Mouse (Mus musculus): Measurements from ENCODE around the gene Zglp1. TPM values are rescaled to one million over a fixed set of nuclear protein-coding genes. Genes with fewer than 3 reads are reported as not detected.

Gene Zglp1
- total and polyA plus RNA-seq, 3 experiments = 1.1 to 8.0 TPM; not detected in 1

- no peak for TF ChIP-seq NRF1 (IDR thresholded peaks at IDR 0.05; ENCODE audit: insufficient read depth, low read depth, low read length, poor library complexity, severe bottlenecking)
- no peak for TF ChIP-seq MYB (IDR thresholded peaks at IDR 0.05; ENCODE audit: low read depth, low read length)
- TF ChIP-seq ZMIZ1 (IDR thresholded peaks at IDR 0.05; ENCODE audit: low read depth, low read length) = no peak
Measured at GRCm38 (mm10) chr9:21022288-21022687, 44.6 kb downstream of the Zglp1 start (continued).

GRCm38 (mm10) chr9:21021363-21021762 is 45.5 kb downstream of the Zglp1 start:
- Histone ChIP-seq H3K27me3 (ENCODE audit: control insufficient read depth in 1 of 2, insufficient read depth in 2 of 2, low read length in 2 of 2) (no peaks in the 10 kb centered on the region), H3K79me2 (ENCODE audit: control insufficient read depth, insufficient read depth, low read length, poor library complexity) (peaks cover 8% of the 10 kb centered on the region), H3K4me1 (ENCODE audit: control insufficient read depth in 1 of 2, insufficient read depth in 2 of 2, low read length in 2 of 2) (peaks cover 11 to 22% of the 10 kb centered on the region in 2 experiments), H3K9ac (ENCODE audit: control insufficient read depth, low read depth, low read length, poor library complexity, severe bottlenecking) (no peak overlapping the region), H3K27ac (ENCODE audit: control insufficient read depth, low read depth, low read length) (no peak overlapping the region), H3K36me3 (ENCODE audit: control insufficient read depth in 1 of 2, insufficient read depth in 2 of 2, low read length in 2 of 2) (peaks cover 0 to 17% of the 10 kb centered on the region in 2 experiments; a peak in 2 of 4 replicates), H3K9me3 (replicated peaks; ENCODE audit: insufficient read depth, low read length) (no peaks in the 10 kb centered on the region), H3K4me3 (ENCODE audit: control insufficient read depth in 1 of 2, insufficient read depth in 1 of 2, low read depth in 2 of 2, low read length in 2 of 2) (no peak overlapping the region)
- DNase-seq (ENCODE audit: low read depth, low spot score) = no peak
- TF ChIP-seq KAT2A (conservative IDR thresholded peaks at IDR 0.05; ENCODE audit: low read depth, low read length) = no peak

- no peak for DNase-seq (ENCODE audit: low read depth, low spot score)
- H3K9me3 ChIP-seq (replicated peaks; ENCODE audit: insufficient read depth, low read length) = no peaks in the 10 kb centered on the region
- H3K36me3 ChIP-seq (ENCODE audit: control insufficient read depth in 1 of 2, insufficient read depth in 2 of 2, low read length in 2 of 2) = peaks cover 0 to 24% of the 10 kb centered on the region in 2 experiments; a peak in 2 of 4 replicates
- TF ChIP-seq CHD1 (IDR thresholded peaks at IDR 0.05; ENCODE audit: low read depth, low read length) (no peak), POLR2AphosphoS5 (IDR thresholded peaks at IDR 0.05; ENCODE audit: borderline replicate concordance, low read depth, low read length) (no peak), ELF1 (IDR thresholded peaks at IDR 0.05; ENCODE audit: low read depth, low read length) (no peak), RAD21 (IDR thresholded peaks at IDR 0.05; ENCODE audit: low read depth, low read length) (no peak), NELFE (IDR thresholded peaks at IDR 0.05; ENCODE audit: low read depth, low read length) (no peak), BHLHE40 (IDR thresholded peaks at IDR 0.05; ENCODE audit: borderline replicate concordance, low read depth, low read length) (no peak)
- no peak overlapping the region for H3K4me3 ChIP-seq (ENCODE audit: control insufficient read depth in 1 of 2, insufficient read depth in 1 of 2, low read depth in 2 of 2, low read length in 2 of 2)
- peaks cover 11% of the 10 kb centered on the region for H3K79me2 ChIP-seq (ENCODE audit: control insufficient read depth, insufficient read depth, low read length, poor library complexity)
- H3K27me3 ChIP-seq (ENCODE audit: control insufficient read depth in 1 of 2, insufficient read depth in 2 of 2, low read length in 2 of 2) = no peaks in the 10 kb centered on the region
- peaks cover 11 to 35% of the 10 kb centered on the region in 2 experiments for H3K4me1 ChIP-seq (ENCODE audit: control insufficient read depth in 1 of 2, insufficient read depth in 2 of 2, low read length in 2 of 2)
- H3K9ac ChIP-seq (ENCODE audit: control insufficient read depth, low read depth, low read length, poor library complexity, severe bottlenecking) = no peak overlapping the region
- H3K27ac ChIP-seq (ENCODE audit: control insufficient read depth, low read depth, low read length) = no peak overlapping the region
Measured at GRCm38 (mm10) chr9:21018600-21018999, 48.3 kb downstream of the Zglp1 start.

GRCm38 (mm10) chr9:21017177-21017575 is 49.7 kb downstream of the Zglp1 start:
- H3K4me1 ChIP-seq (ENCODE audit: control insufficient read depth in 1 of 2, insufficient read depth in 2 of 2, low read length in 2 of 2) = peaks cover 14 to 43% of the 10 kb centered on the region in 2 experiments
- H3K36me3 ChIP-seq (ENCODE audit: control insufficient read depth in 1 of 2, insufficient read depth in 2 of 2, low read length in 2 of 2) = peaks cover 0 to 29% of the 10 kb centered on the region in 2 experiments; a peak in 2 of 4 replicates
- H3K9me3 ChIP-seq (replicated peaks; ENCODE audit: insufficient read depth, low read length) = no peaks in the 10 kb centered on the region
- H3K9ac ChIP-seq (ENCODE audit: control insufficient read depth, low read depth, low read length, poor library complexity, severe bottlenecking) = peak overlapping the region; percentile 60
- no peak overlapping the region for H3K27ac ChIP-seq (ENCODE audit: control insufficient read depth, low read depth, low read length)
- TF ChIP-seq ZC3H11A (IDR thresholded peaks at IDR 0.05; ENCODE audit: low read depth, low read length) = no peak
- no peak for TF ChIP-seq MAX (IDR thresholded peaks at IDR 0.05; ENCODE audit: low read length)
- no peak for TF ChIP-seq CTCF (IDR thresholded peaks at IDR 0.05 in 2 of 3, conservative IDR thresholded peaks at IDR 0.05 in 1 of 3; ENCODE audit: control insufficient read depth in 1 of 3, insufficient read depth in 1 of 3, low read depth in 2 of 3, low read length in 3 of 3, poor library complexity in 1 of 3, severe bottlenecking in 1 of 3)
- no peak for TF ChIP-seq GATA1 (IDR thresholded peaks at IDR 0.05; ENCODE audit: low read depth, low read length)
- TF ChIP-seq TBP (IDR thresholded peaks at IDR 0.05; ENCODE audit: low read depth, low read length) = no peak; the same call in 1 of the 2 replicates
- TF ChIP-seq ZNF384 (IDR thresholded peaks at IDR 0.05; ENCODE audit: low read depth, low read length) = no peak
- H3K79me2 ChIP-seq (ENCODE audit: control insufficient read depth, insufficient read depth, low read length, poor library complexity) = peaks cover 11% of the 10 kb centered on the region
- no peaks in the 10 kb centered on the region for H3K27me3 ChIP-seq (ENCODE audit: control insufficient read depth in 1 of 2, insufficient read depth in 2 of 2, low read length in 2 of 2)
- peak overlapping the region; percentile 59 for H3K4me3 ChIP-seq (ENCODE audit: control insufficient read depth in 1 of 2, insufficient read depth in 1 of 2, low read depth in 2 of 2, low read length in 2 of 2)
- peak; percentile 52 for DNase-seq (ENCODE audit: low read depth, low spot score)

All from MEL (cell line).